Mouse (Mus musculus) stomach, postnatal 0 days (tissue): Measurements from ENCODE around the gene Sorbs2.

Source experiments
- CTCF ChIP-seq: IDR thresholded peaks from 2 replicates; pipeline ENCODE4 v1.5.1; 2016; ENCODE audit warnings: antibody characterized with exemption, low read depth, mild to moderate bottlenecking, moderate library complexity
- EP300 ChIP-seq: optimal IDR thresholded peaks from 2 replicates; pipeline ENCODE3; 2016; ENCODE audit warnings: antibody characterized with exemption

GRCm38 (mm10) chr8:45730795-45731194 lies 223.2 kb downstream of the Sorbs2 start:
- no peak for TF ChIP-seq CTCF
- TF ChIP-seq EP300: no peak
